Mouse (Mus musculus) gastrocnemius, adult 18-20 months (tissue): ENCODE measurements around the gene Mier2. TPM values are rescaled to one million over a fixed set of nuclear protein-coding genes. Genes with fewer than 3 reads are reported as not detected.

Experiments used
- DNase-seq: peaks from one replicate; pipeline ENCODE4 v3.0.0; 2021; ENCODE audit warnings: low spot score
- microRNA-seq: library from miRNA; unstranded; fragments of <30 nt; microRNA quantifications from one replicate; pipeline ENCODE4 v1.2.0, GENCODE M21; 2021
- total RNA-seq, 2 experiments: library from RNA; stranded (reverse); gene quantifications; 2 replicates each; pipeline ENCODE4 v1.2.3; 2021

Gene Mier2
- total RNA-seq, 2 experiments from 2014 or later: 15.5 to 21.4 TPM

DNA sequence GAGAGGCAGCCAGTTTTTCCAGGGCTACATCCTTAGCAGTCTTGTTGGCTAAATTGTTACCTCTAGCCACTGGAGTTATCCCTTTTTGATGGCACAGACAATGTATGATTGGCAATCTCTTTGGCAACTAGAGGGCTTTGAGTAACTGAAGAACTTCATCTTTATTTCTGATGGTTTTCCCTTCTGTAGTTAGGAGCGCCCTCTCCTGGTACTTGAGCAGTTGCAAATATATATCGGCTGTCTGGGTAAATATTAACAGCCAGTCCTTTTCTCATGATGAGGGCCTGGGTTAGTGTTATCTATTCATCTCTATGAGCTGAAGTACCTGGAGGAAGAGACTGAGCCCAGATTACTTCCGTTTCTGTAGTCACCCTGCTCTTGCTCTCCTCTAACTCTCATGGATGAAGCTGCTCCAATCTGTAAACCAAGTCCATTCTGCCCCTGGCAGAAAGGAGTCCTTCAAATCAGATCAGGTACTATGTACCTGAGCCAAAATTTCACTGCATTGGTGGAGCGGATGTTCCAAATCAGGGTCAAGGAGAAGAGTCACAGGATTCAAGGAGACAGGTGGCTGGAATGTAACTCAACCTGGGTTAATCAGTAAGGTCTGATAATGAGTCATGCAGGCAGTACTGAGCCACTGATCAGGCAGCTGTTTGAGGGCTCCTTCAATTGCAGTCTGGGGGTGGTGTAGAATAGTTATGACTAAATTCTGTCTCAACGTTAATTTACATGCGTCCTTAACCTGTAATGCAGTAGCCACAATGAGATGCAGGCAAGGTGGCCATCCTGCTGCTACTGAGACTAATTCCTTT is 52.0 kb downstream of the Mier2 start:
- no peak for DNase-seq

DNA sequence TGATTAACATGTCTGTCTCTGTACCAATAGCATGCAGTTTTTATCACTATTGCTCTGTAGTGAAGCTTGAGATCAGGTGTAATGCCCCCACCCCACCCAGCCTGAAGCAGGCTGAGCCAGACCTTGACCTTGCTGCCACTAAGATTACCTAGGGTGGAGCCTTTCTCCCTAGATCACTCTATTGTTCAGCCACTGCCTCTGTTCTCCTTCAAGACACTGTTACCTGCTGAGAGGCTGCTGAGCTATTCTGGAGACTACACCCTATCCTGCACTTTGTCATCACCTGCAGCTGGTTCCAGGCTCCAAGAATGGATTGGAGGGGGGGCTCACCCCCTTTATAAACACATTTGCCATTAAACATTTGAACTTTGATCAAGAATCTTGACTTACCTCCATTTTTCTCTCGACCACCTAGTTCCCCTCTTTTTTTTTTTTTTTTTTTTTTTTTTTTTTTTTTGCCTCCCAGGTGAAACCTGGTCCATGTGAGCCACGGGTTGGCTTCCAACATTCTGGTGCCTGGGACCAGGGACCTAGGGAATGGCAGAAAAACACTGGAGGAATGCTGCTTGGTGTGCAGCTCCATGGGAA is 58.2 kb downstream of the Mier2 start:
- no peak for DNase-seq

- DNase-seq: no peak
These were observed 59.1 kb downstream of the Mier2 start for GRCm38 (mm10) chr10:79495886-79496285.

Small RNA genes within 50 kb of the gene (microRNA-seq; reads per million reads assigned to microRNA genes)
- gene Mir6909: not detected

Other genes starting within 250 kb of the Mier2 start
- not detected for gene Vmn2r82, start 198.7 kb downstream of the Mier2 start, total RNA-seq
- gene Vmn2r83, start 86.5 kb downstream of the Mier2 start, total RNA-seq: not detected
- gene Plpp2, start 21.4 kb downstream of the Mier2 start, total RNA-seq: 1 to 10 TPM in 1 of 2 experiments, under 1 TPM in 1; 0.80 to 1.3 TPM
- not detected for gene Theg, start 32.1 kb upstream of the Mier2 start, total RNA-seq
- under 1 TPM; 0.41 to 0.55 TPM for gene C2cd4c, start 58.8 kb upstream of the Mier2 start, total RNA-seq
- 10 to 100 TPM in 1 of 2 experiments, 1 to 10 TPM in 1; 7.5 to 10.0 TPM for gene Shc2, start 82.7 kb upstream of the Mier2 start, total RNA-seq
- gene Odf3l2, start 90.5 kb upstream of the Mier2 start, total RNA-seq: 100 to 1,000 TPM in 1 of 2 experiments, 10 to 100 TPM in 1; 42.1 to 178 TPM
- not detected for gene Madcam1, start 109.4 kb upstream of the Mier2 start, total RNA-seq
- 10 to 100 TPM; 19.1 to 19.7 TPM for gene Tpgs1, start 114.2 kb upstream of the Mier2 start, total RNA-seq
- 100 to 1,000 TPM; 388 to 419 TPM for gene Cdc34, start 127.0 kb upstream of the Mier2 start, total RNA-seq
- gene Gzmm, start 133.8 kb upstream of the Mier2 start, total RNA-seq: 10 to 100 TPM in 1 of 2 experiments, 1 to 10 TPM in 1; 8.3 to 10.1 TPM
- 100 to 1,000 TPM; 540 to 773 TPM for gene Bsg, start 149.3 kb upstream of the Mier2 start, total RNA-seq
- under 1 TPM; 0.47 to 0.66 TPM for gene Hcn2, start 161.4 kb upstream of the Mier2 start, total RNA-seq
- 10 to 100 TPM; 31.9 to 36.7 TPM for gene Polrmt, start 191.4 kb upstream of the Mier2 start, total RNA-seq
- gene Fgf22, start 199.9 kb upstream of the Mier2 start, total RNA-seq: not detected
- 10 to 100 TPM; 49.5 to 54.5 TPM for gene Rnf126, start 211.8 kb upstream of the Mier2 start, total RNA-seq
- 1 to 10 TPM; 1.2 to 1.9 TPM for gene Fstl3, start 222.1 kb upstream of the Mier2 start, total RNA-seq
- gene Prss57, start 235.8 kb upstream of the Mier2 start, total RNA-seq: not detected
- gene Palm, start 238.4 kb upstream of the Mier2 start, total RNA-seq: 10 to 100 TPM; 11.1 to 22.9 TPM